Mouse (Mus musculus): ENCODE measurements around the gene Usp30.

- TF ChIP-seq CTCF (IDR thresholded peaks at IDR 0.05; ENCODE audit: control insufficient read depth, insufficient read depth, low read length) (no peak), POLR2A (IDR thresholded peaks at IDR 0.05; ENCODE audit: borderline replicate concordance, control insufficient read depth, low read depth, low read length) (no peak)
Observed at GRCm38 (mm10) chr5:114061675-114062074, 3.6 kb upstream of the Usp30 start.
